In the genomic region with DNA sequence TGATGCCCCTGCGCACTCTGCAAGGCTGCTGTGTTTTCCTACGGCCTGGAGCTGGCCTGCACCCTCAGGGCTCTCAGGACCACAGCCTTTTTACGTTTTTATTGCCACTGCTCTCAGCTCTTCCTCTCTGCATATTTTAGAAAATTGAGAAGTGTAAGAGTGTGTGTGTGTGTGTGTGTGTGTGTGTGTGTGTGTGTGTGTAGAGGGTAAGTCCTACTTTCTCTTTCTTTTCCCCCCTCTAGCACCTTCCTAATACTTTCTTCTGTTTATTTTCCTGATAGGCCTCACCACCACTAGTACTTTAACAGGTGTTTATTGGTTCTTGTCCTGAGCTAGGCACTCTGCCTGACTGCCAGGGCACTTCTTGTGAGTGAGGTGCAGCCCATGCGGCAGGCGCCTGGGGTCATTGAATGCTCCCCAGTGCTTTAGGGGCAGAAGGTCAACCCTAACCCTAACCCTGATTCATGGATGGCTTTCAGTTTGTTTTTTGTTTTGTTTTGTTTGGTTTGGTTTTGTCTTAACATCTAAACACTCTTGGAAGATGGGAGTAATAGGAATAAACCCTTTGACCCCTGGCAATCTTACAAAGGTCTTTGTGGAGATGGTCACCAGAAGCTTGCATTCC, we compare ENCODE assay signal across 29 mouse cellular contexts. TPM values are rescaled to one million over a fixed set of nuclear protein-coding genes. Genes with fewer than 3 reads are reported as not detected.
DNase-seq lines count a peak whose midpoint lies in the region; ATAC-seq and TF ChIP-seq lines count a peak whose summit lies in the region.
"Had no signal": no experiment of that assay in that cellular context is flagged by ENCODE, and none has a peak within 500 bp of the region (broad histone marks: within the 10 kb centered on the region; RNA-seq: fewer than 3 reads in every experiment).

No protein-coding gene starts in this region.

- H3K4me1 ChIP-seq in liver, adult 2 months (ENCODE audit: control insufficient read depth, insufficient read depth, low read length): peaks cover 19% of the 10 kb centered on the region
- peaks cover 9% of the 10 kb centered on the region; the same call in 1 of the 2 replicates for H3K4me1 ChIP-seq in liver, postnatal 0 days (ENCODE audit: insufficient read depth)
- H3K4me1 ChIP-seq: forebrain, embryonic 15.5 days; hindbrain, embryonic 13.5 days; neural tube, embryonic 15.5 days had no signal

- 57% methylated on average over 5 of the region's 5 CpGs for WGBS in liver, adult 2 months
- WGBS in liver, postnatal 0 days (ENCODE audit: insufficient replicate concordance): 74% methylated on average over 5 of the region's 5 CpGs

- peak overlapping the region; percentile 35 for H3K27ac ChIP-seq in gastrocnemius, adult 2 months
- H3K27ac ChIP-seq in liver, adult 2 months (replicated peaks; ENCODE audit: insufficient read depth, low read depth, low read length): peak overlapping the region; percentile 33; the same call in 1 of the 2 replicates
- no peak overlapping the region for H3K27ac ChIP-seq in liver, postnatal 0 days (ENCODE audit: low read depth)
- H3K27ac ChIP-seq: forebrain, embryonic 15.5 days; heart, adult 2 months; hindbrain, embryonic 13.5 days; kidney, postnatal 0 days; layer of hippocampus, adult 2 months; limb, embryonic 10.5 days; neural tube, embryonic 15.5 days had no signal

- no peak for ATAC-seq in liver, postnatal 0 days
- peak; percentile 16; the same call in 1 of the 2 replicates for ATAC-seq in megakaryocyte progenitor cell, adult 5-6 weeks (replicated peaks; ENCODE audit: poor library complexity)
- ATAC-seq: forebrain, embryonic 15.5 days; inflammation-experienced regulatory T-cells, adult 6 months; midbrain, embryonic 16.5 days had no signal

- H3K79me2 ChIP-seq in liver, adult 2 months (ENCODE audit: control insufficient read depth, insufficient read depth, low read length): peaks cover 37% of the 10 kb centered on the region

- no peak for TF ChIP-seq EP300 in liver, postnatal 0 days (IDR thresholded peaks at IDR 0.05; ENCODE audit: low read depth)

- intact Hi-C loops in gastrocnemius, adult 2 months (cut with DNase I): no loop called here

- H3K36me3 ChIP-seq in liver, adult 2 months (ENCODE audit: control insufficient read depth, insufficient read depth, low read length): no peaks in the 10 kb centered on the region
- H3K36me3 ChIP-seq in liver, postnatal 0 days (replicated peaks; ENCODE audit: insufficient read depth, low read length): no peaks in the 10 kb centered on the region
- H3K36me3 ChIP-seq: forebrain, embryonic 15.5 days had no signal

- TF ChIP-seq POLR2A in liver, adult 2 months (IDR thresholded peaks at IDR 0.05; ENCODE audit: extremely low read depth, insufficient read depth, low read length): no peak

- H3K27me3 ChIP-seq in liver, adult 2 months (ENCODE audit: control insufficient read depth, insufficient read depth, low read length): no peaks in the 10 kb centered on the region
- no peaks in the 10 kb centered on the region for H3K27me3 ChIP-seq in liver, postnatal 0 days (ENCODE audit: insufficient read depth, low read length)
- H3K27me3 ChIP-seq: CH12.LX; forebrain, embryonic 15.5 days; hindbrain, embryonic 13.5 days; neural tube, embryonic 15.5 days had no signal

- no peak for TF ChIP-seq CTCF in gastrocnemius, adult 2 months (IDR thresholded peaks at IDR 0.05)
- TF ChIP-seq CTCF in liver, adult 2 months (IDR thresholded peaks at IDR 0.05; ENCODE audit: low read depth, low read length): no peak
- no peak for TF ChIP-seq CTCF in liver, postnatal 0 days (IDR thresholded peaks at IDR 0.05; ENCODE audit: low read depth)

- H3K4me2 ChIP-seq in liver, postnatal 0 days (ENCODE audit: low read depth, low read length): no peak overlapping the region
- H3K4me2 ChIP-seq: forebrain, embryonic 15.5 days; hindbrain, embryonic 13.5 days; neural tube, embryonic 15.5 days had no signal

- H3K4me3 ChIP-seq in gastrocnemius, adult 2 months: no peak overlapping the region
- H3K4me3 ChIP-seq in liver, adult 2 months (ENCODE audit: insufficient read depth, low read depth, low read length): no peak overlapping the region
- H3K4me3 ChIP-seq in liver, postnatal 0 days (ENCODE audit: low read depth, low read length): no peak overlapping the region
- H3K4me3 ChIP-seq: forebrain, embryonic 15.5 days; heart, adult 2 months; hindbrain, embryonic 13.5 days; layer of hippocampus, adult 2 months; limb, embryonic 10.5 days; neural tube, embryonic 15.5 days had no signal

- no peak overlapping the region for H3K9ac ChIP-seq in liver, adult 2 months (ENCODE audit: low read depth, low read length)
- H3K9ac ChIP-seq in liver, postnatal 0 days (replicated peaks): no peak overlapping the region
- H3K9ac ChIP-seq: forebrain, embryonic 15.5 days; hindbrain, embryonic 13.5 days; neural tube, embryonic 15.5 days had no signal

- H3K9me3 ChIP-seq in liver, postnatal 0 days (ENCODE audit: low read length): no peaks in the 10 kb centered on the region
- H3K9me3 ChIP-seq: forebrain, embryonic 15.5 days; G1E; hindbrain, embryonic 13.5 days; limb, embryonic 10.5 days; neural tube, embryonic 15.5 days had no signal

- DNase-seq in gastrocnemius, adult 2 months: no peak
- no peak for DNase-seq in gastrocnemius, adult 18-20 months (ENCODE audit: low spot score)
- DNase-seq in liver, adult 2 months (ENCODE audit: extremely low read depth, low read depth, low spot score): peak; percentile 63
- no peak for DNase-seq in liver, postnatal 0 days
- peak; percentile 36 for DNase-seq in CD4-positive helper T cell, adult 2 months (ENCODE audit: low read depth, low spot score)
- DNase-seq in frontal cortex, adult 2 months (ENCODE audit: extremely low spot score in 1 of 2, low spot score in 1 of 2): no peak
- no peak for DNase-seq in urinary bladder, adult 2 months (ENCODE audit: low spot score)
- DNase-seq: adrenal gland, adult 8-10 months; cerebellum, adult 18-20 months; cerebellum, postnatal 14 days; embryo, embryonic 11 days; gastrocnemius, postnatal 25 days; heart, adult 2 months; liver; right cerebral cortex, adult 18-20 months; right cerebral cortex, postnatal 4 days had no signal

RNA-seq across cellular contexts. Expression of gene Ubac2, which starts 16.2 kb away (rescaled TPM):
- 10 to 100 TPM; 31.5 to 35.8 TPM for total RNA-seq in gastrocnemius, adult 2 months (2021)
- total RNA-seq in gastrocnemius, adult 18-20 months (2021): 10 to 100 TPM; 25.5 to 32.9 TPM
- 20.3 and 25.8 TPM in 2 replicates for total RNA-seq in liver, adult 2 months (2014; rRNA removed)
- polyA plus RNA-seq in liver, adult 2 months (2012; rRNA removed): 43.5 and 49.4 TPM in 2 replicates
- 25.8 and 27.4 TPM in 2 replicates for polyA plus RNA-seq in liver, postnatal 0 days (2015; fragmentation: Nextera tagmentation; extraction: Ambion mirVana)
- total RNA-seq in megakaryocyte progenitor cell, adult 5-6 weeks (2015): 31.1 and 33.5 TPM in 2 replicates
- total RNA-seq in megakaryocyte progenitor cell, adult 5-6 weeks (2017): 19.0 and 25.2 TPM in 2 replicates
- polyA plus RNA-seq in frontal cortex, adult 2 months (2012; rRNA removed): 41.4 and 43.0 TPM in 2 replicates
- polyA plus RNA-seq in urinary bladder, adult 2 months (2012; rRNA removed): 32.3 and 33.1 TPM in 2 replicates

RNA-seq across cellular contexts. Expression of gene Gpr18, which starts 21.0 kb away (rescaled TPM):
- total RNA-seq in gastrocnemius, adult 2 months (2021): not detected
- total RNA-seq in gastrocnemius, adult 18-20 months (2021): not detected
- 0.34 and 0.37 TPM in 2 replicates for total RNA-seq in liver, adult 2 months (2014; rRNA removed)
- polyA plus RNA-seq in liver, adult 2 months (2012; rRNA removed): 0.26 and 0.93 TPM in 2 replicates
- 0.78 and 0.81 TPM in 2 replicates for polyA plus RNA-seq in liver, postnatal 0 days (2015; fragmentation: Nextera tagmentation; extraction: Ambion mirVana)
- 0.68 and 2.1 TPM in 2 replicates for total RNA-seq in megakaryocyte progenitor cell, adult 5-6 weeks (2015)
- 0.34 and 1.9 TPM in 2 replicates for total RNA-seq in megakaryocyte progenitor cell, adult 5-6 weeks (2017)
- 0.08 TPM in 2 replicates for polyA plus RNA-seq in frontal cortex, adult 2 months (2012; rRNA removed)
- 0.40 and 0.71 TPM in 2 replicates for polyA plus RNA-seq in urinary bladder, adult 2 months (2012; rRNA removed)
- total RNA-seq: gastrocnemius, postnatal 25 days; layer of hippocampus, adult 2 months; layer of hippocampus, postnatal 25 days had no signal
- polyA plus RNA-seq: G1E; heart, embryonic 14.5 days; neural tube, embryonic 15.5 days had no signal

Comparison
In these comparisons a context has a peak if more than half of its experiments do, and no peak if none do; other contexts are left out.
1. DNase-seq: peak in liver, adult 2 months (single experiment) and CD4-positive helper T cell, adult 2 months (single experiment); none in gastrocnemius, adult 2 months (single experiment), gastrocnemius, adult 18-20 months (single experiment), liver, postnatal 0 days (single experiment), frontal cortex, adult 2 months (0 of 2) and urinary bladder, adult 2 months (single experiment).